Mouse (Mus musculus) neural tube, embryonic 13.5 days (tissue): ENCODE measurements around the gene Gm20479. TPM values are rescaled to one million over a fixed set of nuclear protein-coding genes. Genes with fewer than 3 reads are reported as not detected.

Experiments
- ATAC-seq: fragments of 200-750 bp; cut with Nextera tagmentation; 2 replicates; pipeline ENCODE4 v1.8.0; 2017; ENCODE audit warnings: low read depth, mild to moderate bottlenecking, moderate TSS enrichment, moderate library complexity
- H3K27ac ChIP-seq: fragments of 300-500 bp; sonication (generic); replicated peaks from 2 replicates; pipeline ENCODE4 v1.5.1; 2015; ENCODE audit warnings: moderate library complexity, mild to moderate bottlenecking, inconsistent platforms
- H3K27me3 ChIP-seq: fragments of 300-500 bp; sonication (generic); 2 replicates; pipeline ENCODE4 v1.6.1; 2015; ENCODE audit warnings: mild to moderate bottlenecking, inconsistent platforms
- H3K36me3 ChIP-seq: fragments of 300-500 bp; sonication (generic); 2 replicates; pipeline ENCODE4 v1.6.1; 2015; ENCODE audit warnings: mild to moderate bottlenecking, inconsistent platforms
- H3K4me1 ChIP-seq: fragments of 300-500 bp; sonication (generic); replicated peaks from 2 replicates; pipeline ENCODE4 v1.6.1; 2015; ENCODE audit warnings: inconsistent platforms
- H3K4me2 ChIP-seq: fragments of 300-500 bp; sonication (generic); 2 replicates; pipeline ENCODE4 v1.6.1; 2015; ENCODE audit warnings: inconsistent platforms, mild to moderate bottlenecking, moderate library complexity
- H3K4me3 ChIP-seq: fragments of 300-500 bp; sonication (generic); 2 replicates; pipeline ENCODE4 v1.5.1; 2015; ENCODE audit warnings: mild to moderate bottlenecking, inconsistent platforms
- H3K9ac ChIP-seq: fragments of 300-500 bp; sonication (generic); 2 replicates; pipeline ENCODE4 v1.6.1; 2015; ENCODE audit warnings: moderate library complexity, mild to moderate bottlenecking, inconsistent platforms
- H3K9me3 ChIP-seq: fragments of 300-500 bp; sonication (generic); 2 replicates; pipeline ENCODE4 v1.6.1; 2016; ENCODE audit warnings: inconsistent platforms
- WGBS: fragments of 180-500 bp; shearing (Covaris S2); methylation state at CpG from one replicate; pipeline ENCODE4 v1.1.7; 2015; 5-methylcytosine and 5-hydroxymethylcytosine counted together
- polyA plus RNA-seq: library from polyadenylated mRNA; unstranded; fragments of >200 nt; fragmentation: Nextera tagmentation; extraction: Ambion mirVana; gene quantifications from 2 replicates; pipeline ENCODE4 v1.2.1, GENCODE M21; 2015

Gm20479 gene
- polyA plus RNA-seq, 1 experiment from 2014 or later: not detected

DNA sequence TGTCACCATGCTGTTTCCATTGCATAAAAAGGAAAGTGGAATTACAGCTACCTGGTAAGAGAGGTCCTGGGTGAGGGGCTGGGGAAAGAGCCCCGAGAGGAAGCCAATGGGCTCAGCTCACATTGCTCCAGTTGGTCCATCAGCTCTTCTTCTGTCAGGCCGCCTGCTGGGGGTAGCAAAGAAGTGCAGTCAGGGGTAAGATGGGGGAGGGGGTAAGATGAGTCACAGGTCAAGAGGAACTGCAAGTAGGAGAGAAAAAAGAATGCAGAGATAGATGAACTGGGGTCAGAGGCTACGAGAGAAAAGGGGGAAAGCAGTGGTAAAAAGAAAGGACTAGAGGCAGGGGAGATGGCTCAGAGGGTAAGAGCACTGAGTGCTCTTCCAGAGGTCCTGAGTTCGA, 14.6 kb downstream of the Gm20479 start:
- 46% methylated on average over 4 of the region's 4 CpGs for WGBS
- Histone ChIP-seq H3K4me3 (no peak overlapping the region), H3K4me2 (no peak overlapping the region), H3K9me3 (no peaks in the 10 kb centered on the region), H3K9ac (no peak overlapping the region), H3K27me3 (peaks cover 17% of the 10 kb centered on the region), H3K36me3 (peaks cover 63% of the 10 kb centered on the region), H3K4me1 (peaks cover 15% of the 10 kb centered on the region), H3K27ac (no peak overlapping the region)
- ATAC-seq: no peak

GRCm38 (mm10) chr7:27339519-27339918, 17.7 kb downstream of the Gm20479 start:
- peaks cover 46% of the 10 kb centered on the region for H3K27me3 ChIP-seq
- H3K27ac ChIP-seq: 0 out of 2 replicates have a peak overlapping the region, but pooled peaks have one; percentile 10
- no peaks in the 10 kb centered on the region for H3K9me3 ChIP-seq
- peak overlapping the region; percentile 45 for H3K4me2 ChIP-seq
- no peak for ATAC-seq
- peaks cover 35% of the 10 kb centered on the region for H3K4me1 ChIP-seq
- H3K4me3 ChIP-seq: peak overlapping the region; percentile 19
- peaks cover 34% of the 10 kb centered on the region for H3K36me3 ChIP-seq
- 21% methylated on average over 7 of the region's 7 CpGs for WGBS
- peak overlapping the region; percentile 48 for H3K9ac ChIP-seq

GRCm38 (mm10) chr7:27339114-27339513, 18.1 kb downstream of the Gm20479 start:
- peak overlapping the region; percentile 48 for H3K9ac ChIP-seq
- peak overlapping the region; percentile 19 for H3K4me3 ChIP-seq
- no peak overlapping the region for H3K27ac ChIP-seq
- no peak for ATAC-seq
- peak overlapping the region; percentile 45 for H3K4me2 ChIP-seq
- peaks cover 50% of the 10 kb centered on the region for H3K27me3 ChIP-seq
- 59% methylated on average over 4 of the region's 4 CpGs for WGBS
- H3K4me1 ChIP-seq: peaks cover 39% of the 10 kb centered on the region
- H3K9me3 ChIP-seq: no peaks in the 10 kb centered on the region
- H3K36me3 ChIP-seq: peaks cover 30% of the 10 kb centered on the region

GRCm38 (mm10) chr7:27337175-27337853, 19.9 kb downstream of the Gm20479 start, which contains the start of gene Ltbp4:
TSS of gene Ltbp4 (minus strand) at chr7:27337692.
- Histone ChIP-seq H3K4me2 (peak within 1 kb of the TSS; percentile 54), H3K4me3 (peak within 1 kb of the TSS; percentile 35), H3K36me3 (peaks cover 15% of the 10 kb centered on the region), H3K27me3 (peaks cover 68% of the 10 kb centered on the region), H3K27ac (no peak within 1 kb of the TSS), H3K4me1 (peaks cover 57% of the 10 kb centered on the region), H3K9ac (peak within 1 kb of the TSS; percentile 58), H3K9me3 (no peaks in the 10 kb centered on the region)
- under 1% methylated on average over 36 of the region's 36 CpGs for WGBS
- no peak for ATAC-seq

- Histone ChIP-seq H3K9ac (peak overlapping the region; percentile 58), H3K4me1 (peaks cover 69% of the 10 kb centered on the region)
- WGBS: under 1% methylated on average over 47 of the region's 47 CpGs
Measured at GRCm38 (mm10) chr7:27335928-27336823, 21.0 kb downstream of the Gm20479 start.

GRCm38 (mm10) chr7:27335011-27335720, 22.1 kb downstream of the Gm20479 start:
- WGBS: 51% methylated on average over 15 of the region's 15 CpGs

More at GRCm38 (mm10) chr7:27335928-27336823, 21.0 kb downstream of the Gm20479 start:
- peak overlapping the region; percentile 54 for H3K4me2 ChIP-seq
- H3K27me3 ChIP-seq: peaks cover 80% of the 10 kb centered on the region
- no peak overlapping the region for H3K27ac ChIP-seq
- peaks cover 4% of the 10 kb centered on the region; the same call in 1 of the 2 replicates for H3K36me3 ChIP-seq
- peak; percentile 80 for ATAC-seq
- no peaks in the 10 kb centered on the region for H3K9me3 ChIP-seq
- H3K4me3 ChIP-seq: peak overlapping the region; percentile 35

DNA sequence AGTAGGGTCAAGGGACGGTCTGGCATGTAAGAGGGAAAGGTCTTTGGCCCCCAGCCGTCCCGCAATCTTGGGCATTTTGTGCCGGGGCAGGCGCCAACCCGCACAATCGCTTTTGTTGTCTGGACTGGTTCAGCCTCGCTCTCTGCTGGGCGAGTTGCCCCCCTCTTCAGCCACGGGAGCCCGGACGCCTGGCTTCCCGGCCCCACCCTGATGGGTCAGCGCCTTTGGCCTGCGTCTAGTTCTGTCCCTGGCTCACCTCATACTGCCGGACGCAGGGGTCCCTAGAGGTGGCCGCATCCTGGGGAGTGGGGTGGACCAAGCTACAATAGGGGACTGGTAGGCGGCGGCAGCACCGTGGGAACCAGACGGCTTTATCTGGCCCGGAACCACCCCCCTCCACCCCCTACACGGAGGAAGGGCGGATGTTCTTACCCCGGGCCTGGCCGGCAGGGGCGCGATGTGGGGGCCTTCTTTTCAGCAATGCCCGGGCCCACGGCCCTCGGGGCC, 22.8 kb downstream of the Gm20479 start:
- Histone ChIP-seq H3K4me1 (peaks cover 78% of the 10 kb centered on the region), H3K36me3 (no peaks in the 10 kb centered on the region), H3K27ac (no peak overlapping the region), H3K27me3 (peaks cover 97% of the 10 kb centered on the region), H3K4me3 (peak overlapping the region; percentile 47; the same call in 1 of the 2 replicates), H3K4me2 (peak overlapping the region; percentile 87), H3K9me3 (no peaks in the 10 kb centered on the region), H3K9ac (no peak overlapping the region)
- WGBS: 1% methylated on average over 32 of the region's 32 CpGs
- ATAC-seq: no peak

More at GRCm38 (mm10) chr7:27335011-27335720, 22.1 kb downstream of the Gm20479 start:
- no peak overlapping the region for H3K4me2 ChIP-seq
- H3K36me3 ChIP-seq: no peaks in the 10 kb centered on the region
- H3K4me1 ChIP-seq: peaks cover 78% of the 10 kb centered on the region
- no peak overlapping the region for H3K27ac ChIP-seq
- no peak for ATAC-seq
- no peak overlapping the region for H3K4me3 ChIP-seq
- no peaks in the 10 kb centered on the region for H3K9me3 ChIP-seq
- H3K27me3 ChIP-seq: peaks cover 90% of the 10 kb centered on the region
- H3K9ac ChIP-seq: no peak overlapping the region

GRCm38 (mm10) chr7:27333316-27333941, 23.8 kb downstream of the Gm20479 start:
- Histone ChIP-seq H3K4me1 (peaks cover 81% of the 10 kb centered on the region), H3K27ac (no peak overlapping the region), H3K4me2 (peak overlapping the region; percentile 87), H3K4me3 (peak overlapping the region; percentile 47), H3K36me3 (no peaks in the 10 kb centered on the region), H3K9ac (peak overlapping the region; percentile 75), H3K9me3 (no peaks in the 10 kb centered on the region), H3K27me3 (peaks cover 98% of the 10 kb centered on the region)
- under 1% methylated on average over 40 of the region's 77 CpGs for WGBS
- no peak for ATAC-seq

DNA sequence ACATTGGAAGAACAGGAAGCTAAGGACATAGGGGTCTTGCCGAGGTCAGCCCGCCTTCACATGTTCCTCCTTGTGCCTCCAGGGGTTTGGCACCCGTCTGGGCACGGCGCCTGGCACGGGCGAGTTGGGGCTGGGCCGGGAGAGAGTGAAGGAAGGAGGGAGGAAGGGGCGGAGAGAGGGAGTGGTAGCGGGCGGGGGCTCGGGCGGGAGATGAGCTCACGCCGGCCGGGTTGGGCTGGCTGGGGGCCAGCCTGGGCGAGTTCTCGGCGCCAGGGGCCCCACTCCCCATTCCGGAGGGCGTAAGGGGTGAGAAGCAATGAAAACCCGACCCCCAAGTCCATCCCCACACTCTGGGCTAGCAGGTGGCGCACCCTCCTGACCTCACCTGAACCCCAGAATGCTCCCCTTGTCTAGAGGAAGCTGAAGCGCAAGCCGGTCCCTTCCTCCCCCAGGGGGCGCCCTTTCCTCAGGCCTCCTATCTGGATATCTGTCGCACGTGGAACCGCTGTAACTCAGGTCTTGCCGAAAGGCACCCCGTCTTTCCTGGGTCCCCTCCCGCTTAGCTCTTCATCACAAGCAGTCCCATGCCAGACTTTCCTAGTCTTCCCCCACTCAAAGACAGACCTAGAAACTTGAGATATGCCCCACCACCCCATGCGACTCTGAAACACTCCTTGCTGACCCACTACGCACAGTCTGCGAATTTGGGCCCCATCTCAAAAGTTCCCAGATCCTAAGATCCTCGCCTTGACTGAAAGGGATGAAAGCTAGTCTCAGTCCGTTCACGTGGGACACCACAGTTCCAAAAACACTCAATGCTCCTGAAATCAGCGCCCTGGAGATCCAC, 24.6 kb downstream of the Gm20479 start:
- H3K9ac ChIP-seq: peak overlapping the region; percentile 75; the same call in 1 of the 2 replicates
- peaks cover 98% of the 10 kb centered on the region for H3K27me3 ChIP-seq
- H3K9me3 ChIP-seq: no peaks in the 10 kb centered on the region
- H3K27ac ChIP-seq: no peak overlapping the region
- H3K36me3 ChIP-seq: no peaks in the 10 kb centered on the region
- H3K4me3 ChIP-seq: peak overlapping the region; percentile 47
- 1% methylated on average over 38 of the region's 39 CpGs for WGBS
- H3K4me2 ChIP-seq: peak overlapping the region; percentile 87
- H3K4me1 ChIP-seq: peaks cover 76% of the 10 kb centered on the region
- no peak for ATAC-seq

DNA sequence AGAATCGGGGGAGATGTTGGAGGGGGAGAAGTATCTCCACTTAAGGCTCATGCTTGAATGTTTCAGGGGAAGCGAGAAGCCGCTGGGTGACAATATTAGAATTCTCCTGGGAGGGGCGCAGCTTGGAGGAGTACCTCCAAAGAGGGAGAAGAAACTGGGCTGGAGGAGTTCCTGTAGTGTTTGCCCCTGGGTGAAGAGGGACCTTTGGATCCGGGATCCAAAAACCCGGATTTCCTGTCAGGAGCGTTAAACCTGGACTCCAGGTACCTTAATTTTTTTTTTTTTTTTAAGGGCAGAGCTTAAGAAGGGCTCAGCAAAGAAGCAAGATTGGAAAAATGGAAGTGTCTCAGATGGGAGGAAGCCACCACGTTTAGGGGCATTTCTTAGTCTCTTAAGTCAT, 25.4 kb downstream of the Gm20479 start:
- Histone ChIP-seq H3K36me3 (no peaks in the 10 kb centered on the region), H3K4me3 (peak overlapping the region; percentile 47; the same call in 1 of the 2 replicates), H3K4me1 (peaks cover 69% of the 10 kb centered on the region), H3K27me3 (peaks cover 98% of the 10 kb centered on the region), H3K9me3 (no peaks in the 10 kb centered on the region), H3K9ac (no peak overlapping the region), H3K4me2 (peak overlapping the region; percentile 87), H3K27ac (no peak overlapping the region)
- no peak for ATAC-seq
- WGBS: 7% methylated on average over 8 of the region's 8 CpGs
